Mouse (Mus musculus) forebrain, embryonic 16.5 days (tissue): ENCODE measurements around the gene Skap2. TPM values are rescaled to one million over a fixed set of nuclear protein-coding genes. Genes with fewer than 3 reads are reported as not detected.

Source experiments
- ATAC-seq: fragments of 200-750 bp; cut with Nextera tagmentation; 2 replicates; pipeline ENCODE4 v1.8.0; 2017; ENCODE audit warnings: mild to moderate bottlenecking, moderate library complexity
- H3K27ac ChIP-seq: fragments of 300-500 bp; sonication (generic); 2 replicates; pipeline ENCODE4 v1.5.1; 2014; ENCODE audit warnings: low read length, control low read depth
- H3K27me3 ChIP-seq: fragments of 300-500 bp; sonication (generic); replicated peaks from 2 replicates; pipeline ENCODE4 v1.6.1; 2014; ENCODE audit warnings: low read length; ENCODE audit not compliant: control insufficient read depth, insufficient read depth
- H3K36me3 ChIP-seq: fragments of 300-500 bp; sonication (generic); 2 replicates; pipeline ENCODE4 v1.6.1; 2014; ENCODE audit not compliant: control insufficient read depth, insufficient read depth
- H3K4me1 ChIP-seq: fragments of 300-500 bp; sonication (generic); replicated peaks from 2 replicates; pipeline ENCODE4 v1.6.1; 2014; ENCODE audit warnings: low read length; ENCODE audit not compliant: control insufficient read depth, insufficient read depth
- H3K4me2 ChIP-seq: fragments of 300-500 bp; sonication (generic); 2 replicates; pipeline ENCODE4 v1.6.1; 2014; ENCODE audit warnings: mild to moderate bottlenecking, low read length, control low read depth
- H3K4me3 ChIP-seq: fragments of 300-500 bp; sonication (generic); replicated peaks from 2 replicates; pipeline ENCODE4 v1.5.1; 2014; ENCODE audit warnings: mild to moderate bottlenecking, low read length, control low read depth
- H3K9ac ChIP-seq: fragments of 300-500 bp; sonication (generic); replicated peaks from 2 replicates; pipeline ENCODE4 v1.6.1; 2014; ENCODE audit warnings: low read depth, low read length, control low read depth
- H3K9me3 ChIP-seq: fragments of 300-500 bp; sonication (generic); 2 replicates; pipeline ENCODE4 v1.6.1; 2016; ENCODE audit warnings: low read length; ENCODE audit not compliant: control insufficient read depth
- whole genome bisulfite sequencing: fragments of 180-500 bp; shearing (Covaris S2); extraction: QIAGEN DNeasy Blood & Tissue Kit; methylation state at CpG from one replicate; pipeline ENCODE4 v1.1.7; 2014; 5-methylcytosine and 5-hydroxymethylcytosine counted together
- polyA plus RNA-seq: library from polyadenylated mRNA; unstranded; fragments of >200 nt; fragmentation: Nextera tagmentation; extraction: Ambion mirVana; gene quantifications from 2 replicates; pipeline ENCODE4 v1.2.1, GENCODE M21; 2015

Skap2 gene
- polyA plus RNA-seq, 1 experiment from 2014 or later = 5.5 TPM

GRCm38 (mm10) chr6:52027181-52027580 lies 14.8 kb upstream of the Skap2 start:
- H3K4me3 ChIP-seq = no peak overlapping the region
- H3K36me3 ChIP-seq = no peaks in the 10 kb centered on the region
- no peaks in the 10 kb centered on the region for H3K4me1 ChIP-seq
- H3K27ac ChIP-seq = no peak overlapping the region
- 86% methylated on average over 4 of the region's 4 CpGs for WGBS
- no peak overlapping the region for H3K4me2 ChIP-seq
- H3K9ac ChIP-seq = no peak overlapping the region
- H3K27me3 ChIP-seq = no peaks in the 10 kb centered on the region
- H3K9me3 ChIP-seq = no peaks in the 10 kb centered on the region
- ATAC-seq = no peak

- H3K4me3 ChIP-seq = no peak overlapping the region
- H3K9ac ChIP-seq = no peak overlapping the region
- H3K9me3 ChIP-seq = no peaks in the 10 kb centered on the region
- 79% methylated on average over 11 of the region's 11 CpGs for WGBS
- no peak for ATAC-seq
- no peak overlapping the region for H3K27ac ChIP-seq
- no peak overlapping the region for H3K4me2 ChIP-seq
- H3K27me3 ChIP-seq = no peaks in the 10 kb centered on the region
- no peaks in the 10 kb centered on the region for H3K4me1 ChIP-seq
- no peaks in the 10 kb centered on the region for H3K36me3 ChIP-seq
Observed at GRCm38 (mm10) chr6:52026281-52026680, 13.9 kb upstream of the Skap2 start.

- whole genome bisulfite sequencing = 65% methylated on average over 5 of the region's 5 CpGs
- H3K9ac ChIP-seq = no peak overlapping the region
- no peak for ATAC-seq
- H3K4me2 ChIP-seq = no peak overlapping the region
- no peaks in the 10 kb centered on the region for H3K27me3 ChIP-seq
- no peak overlapping the region for H3K4me3 ChIP-seq
- no peaks in the 10 kb centered on the region for H3K4me1 ChIP-seq
- H3K27ac ChIP-seq = no peak overlapping the region
- no peaks in the 10 kb centered on the region for H3K36me3 ChIP-seq
- no peaks in the 10 kb centered on the region for H3K9me3 ChIP-seq
Observed at GRCm38 (mm10) chr6:52024730-52025129, 12.4 kb upstream of the Skap2 start.

GRCm38 (mm10) chr6:52022363-52022762 lies 10.0 kb upstream of the Skap2 start:
- H3K4me1 ChIP-seq = no peaks in the 10 kb centered on the region
- H3K27me3 ChIP-seq = no peaks in the 10 kb centered on the region
- no peak for ATAC-seq
- H3K4me2 ChIP-seq = no peak overlapping the region
- H3K4me3 ChIP-seq = no peak overlapping the region
- H3K27ac ChIP-seq = no peak overlapping the region
- H3K9ac ChIP-seq = no peak overlapping the region
- WGBS = 49% methylated on average over 3 of the region's 5 CpGs
- H3K9me3 ChIP-seq = no peaks in the 10 kb centered on the region
- no peaks in the 10 kb centered on the region for H3K36me3 ChIP-seq

GRCm38 (mm10) chr6:52020276-52020675 lies 7.9 kb upstream of the Skap2 start:
- H3K27ac ChIP-seq = no peak overlapping the region
- no peak overlapping the region for H3K9ac ChIP-seq
- ATAC-seq = no peak
- H3K4me3 ChIP-seq = no peak overlapping the region
- H3K36me3 ChIP-seq = no peaks in the 10 kb centered on the region
- no peaks in the 10 kb centered on the region for H3K27me3 ChIP-seq
- no peaks in the 10 kb centered on the region for H3K9me3 ChIP-seq
- 84% methylated on average over 5 of the region's 5 CpGs for WGBS
- no peak overlapping the region for H3K4me2 ChIP-seq
- no peaks in the 10 kb centered on the region for H3K4me1 ChIP-seq

GRCm38 (mm10) chr6:52013245-52013945 lies 1.0 kb upstream of the Skap2 start:
- Histone ChIP-seq H3K27me3 (peaks cover 31% of the 10 kb centered on the region), H3K4me2 (peak overlapping the region; percentile 62), H3K4me3 (peak overlapping the region; percentile 59), H3K9me3 (no peaks in the 10 kb centered on the region), H3K27ac (no peak overlapping the region), H3K9ac (no peak overlapping the region; the same call in 1 of the 2 replicates), H3K4me1 (peaks cover 3% of the 10 kb centered on the region), H3K36me3 (no peaks in the 10 kb centered on the region)
- ATAC-seq = no peak
- 11% methylated on average over 3 of the region's 3 CpGs for WGBS

GRCm38 (mm10) chr6:52011559-52012408 lies 565 bp downstream of the Skap2 start:
- Histone ChIP-seq H3K4me2 (peak overlapping the region; percentile 62), H3K27me3 (peaks cover 47% of the 10 kb centered on the region), H3K27ac (no peak overlapping the region), H3K36me3 (no peaks in the 10 kb centered on the region), H3K4me1 (peaks cover 3% of the 10 kb centered on the region), H3K9me3 (no peaks in the 10 kb centered on the region), H3K9ac (peak overlapping the region; percentile 20), H3K4me3 (peak overlapping the region; percentile 59)
- WGBS = 7% methylated on average over 26 of the region's 26 CpGs
- ATAC-seq = peak; percentile 46

- whole genome bisulfite sequencing = 66% methylated on average over 6 of the region's 6 CpGs
- H3K4me3 ChIP-seq = no peak overlapping the region
- no peak for ATAC-seq
- peaks cover 60% of the 10 kb centered on the region for H3K27me3 ChIP-seq
- no peaks in the 10 kb centered on the region for H3K9me3 ChIP-seq
- peaks cover 3% of the 10 kb centered on the region for H3K4me1 ChIP-seq
- no peak overlapping the region for H3K27ac ChIP-seq
- H3K4me2 ChIP-seq = no peak overlapping the region
- H3K36me3 ChIP-seq = no peaks in the 10 kb centered on the region
- H3K9ac ChIP-seq = no peak overlapping the region
Observed at GRCm38 (mm10) chr6:52009385-52009784, 3.0 kb downstream of the Skap2 start.

GRCm38 (mm10) chr6:52008757-52009156 lies 3.6 kb downstream of the Skap2 start:
- H3K9ac ChIP-seq = no peak overlapping the region
- ATAC-seq = no peak
- 47% methylated on average over 3 of the region's 3 CpGs for WGBS
- H3K9me3 ChIP-seq = no peaks in the 10 kb centered on the region
- peaks cover 3% of the 10 kb centered on the region for H3K4me1 ChIP-seq
- H3K4me3 ChIP-seq = no peak overlapping the region
- H3K36me3 ChIP-seq = no peaks in the 10 kb centered on the region
- H3K4me2 ChIP-seq = no peak overlapping the region
- peaks cover 66% of the 10 kb centered on the region for H3K27me3 ChIP-seq
- no peak overlapping the region for H3K27ac ChIP-seq
